18 mouse cellular contexts compared by ENCODE assay signal in the genomic region with DNA sequence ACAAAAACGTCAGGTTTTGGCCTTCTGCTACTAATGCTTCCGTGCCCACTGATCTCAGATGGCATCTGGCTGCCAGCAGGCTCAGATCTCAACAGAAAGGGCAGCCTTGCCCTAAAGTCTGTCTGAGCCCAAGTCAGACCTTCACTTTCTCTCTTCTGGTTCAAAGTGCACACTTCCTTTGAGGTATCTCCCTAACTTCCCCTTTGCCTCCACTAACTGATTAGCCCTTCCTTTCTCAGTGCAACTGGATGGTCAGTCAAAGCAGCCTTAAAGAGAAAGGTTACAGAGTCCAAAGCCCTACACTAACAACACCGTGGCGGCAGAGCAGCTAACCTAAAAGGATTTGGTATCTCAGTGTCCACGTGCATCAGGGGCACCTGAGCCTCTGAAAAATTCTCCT. TPM values are rescaled to one million over a fixed set of nuclear protein-coding genes. Genes with fewer than 3 reads are reported as not detected.
DNase-seq lines count a peak whose midpoint lies in the region; ATAC-seq and TF ChIP-seq lines count a peak whose summit lies in the region.
"Had no signal": no experiment of that assay in that cellular context is flagged by ENCODE, and none has a peak within 500 bp of the region (broad histone marks: within the 10 kb centered on the region; RNA-seq: fewer than 3 reads in every experiment).

No protein-coding gene starts in this region.

- H3K27me3 ChIP-seq in heart, embryonic 14.5 days (ENCODE audit: control insufficient read depth, insufficient read depth, low read length): no peaks in the 10 kb centered on the region
- H3K27me3 ChIP-seq in heart, adult 2 months (ENCODE audit: control insufficient read depth, insufficient read depth, low read length): no peaks in the 10 kb centered on the region
- no peaks in the 10 kb centered on the region for H3K27me3 ChIP-seq in MEL (ENCODE audit: control insufficient read depth in 1 of 2, insufficient read depth in 2 of 2, low read length in 2 of 2)
- H3K27me3 ChIP-seq in liver, embryonic 11.5 days (replicated peaks; ENCODE audit: control insufficient read depth, insufficient read depth, low read length): no peaks in the 10 kb centered on the region
- peaks cover under 1% of the 10 kb centered on the region; the same call in 1 of the 2 replicates for H3K27me3 ChIP-seq in embryonic facial prominence, embryonic 10.5 days (replicated peaks; ENCODE audit: low read depth, poor library complexity, severe bottlenecking)
- H3K27me3 ChIP-seq: forebrain, embryonic 13.5 days; limb, embryonic 15.5 days; midbrain, embryonic 12.5 days had no signal

- no peak for ATAC-seq in heart, embryonic 14.5 days (ENCODE audit: insufficient number of reproducible peaks, insufficient read depth, low FRiP score, low read depth)
- ATAC-seq in liver, embryonic 11.5 days (replicated peaks; ENCODE audit: low FRiP score): no peak
- ATAC-seq in megakaryocyte progenitor cell, adult 5-6 weeks (replicated peaks; ENCODE audit: poor library complexity): peak; percentile 23
- no peak for ATAC-seq in frontal cortex, adult (ENCODE audit: low TSS enrichment)
- ATAC-seq: forebrain, embryonic 13.5 days; lung, postnatal 0 days had no signal

- H3K4me3 ChIP-seq in heart, embryonic 14.5 days (ENCODE audit: control insufficient read depth in 1 of 2, insufficient read depth in 1 of 2, low read depth in 1 of 2, low read length in 2 of 2): no peak overlapping the region
- H3K4me3 ChIP-seq in heart, adult 2 months: no peak overlapping the region
- H3K4me3 ChIP-seq in MEL (ENCODE audit: control insufficient read depth in 1 of 2, insufficient read depth in 1 of 2, low read depth in 2 of 2, low read length in 2 of 2): peak overlapping the region in 1 of 2 experiments; percentile 15; a peak in 2 of 4 replicates
- no peak overlapping the region for H3K4me3 ChIP-seq in liver, embryonic 11.5 days (ENCODE audit: low read depth, low read length)
- H3K4me3 ChIP-seq in embryonic facial prominence, embryonic 10.5 days: no peak overlapping the region
- H3K4me3 ChIP-seq: forebrain, embryonic 13.5 days; hindbrain, embryonic 12.5 days; limb, embryonic 15.5 days; midbrain, embryonic 12.5 days had no signal

- no peak for TF ChIP-seq RAD21 in MEL (IDR thresholded peaks at IDR 0.05; ENCODE audit: low read depth, low read length)

- no peaks in the 10 kb centered on the region for H3K36me3 ChIP-seq in heart, embryonic 14.5 days (ENCODE audit: control insufficient read depth, insufficient read depth, low read length)
- no peaks in the 10 kb centered on the region for H3K36me3 ChIP-seq in heart, adult 2 months (ENCODE audit: control insufficient read depth, insufficient read depth, low read length)
- H3K36me3 ChIP-seq in MEL (ENCODE audit: control insufficient read depth in 1 of 2, insufficient read depth in 2 of 2, low read length in 2 of 2): peaks cover 0 to 25% of the 10 kb centered on the region in 2 experiments; a peak in 3 of 4 replicates
- H3K36me3 ChIP-seq in liver, embryonic 11.5 days (ENCODE audit: control insufficient read depth, insufficient read depth, low read length): no peaks in the 10 kb centered on the region
- H3K36me3 ChIP-seq in embryonic facial prominence, embryonic 10.5 days (replicated peaks): no peaks in the 10 kb centered on the region
- H3K36me3 ChIP-seq: hindbrain, embryonic 12.5 days; limb, embryonic 15.5 days; midbrain, embryonic 12.5 days had no signal

- DNase-seq in heart, adult 2 months: no peak
- peak; percentile 73 for DNase-seq in MEL (ENCODE audit: low read depth, low spot score)
- DNase-seq in liver, embryonic 11.5 days (ENCODE audit: low spot score): no peak
- no peak for DNase-seq in right cerebral cortex, adult 2 months (ENCODE audit: low spot score in 2 of 2)
- DNase-seq in embryonic facial prominence, embryonic 10.5 days (ENCODE audit: low spot score): no peak
- DNase-seq: adrenal gland, postnatal 25 days; B cell, adult 2 months; cerebellum, postnatal 10 days; right cerebral cortex, postnatal 25 days had no signal

- intact Hi-C loops in heart, adult 2 months (cut with DNase I): no loop called here

- H3K9ac ChIP-seq in heart, embryonic 14.5 days (ENCODE audit: low read length): no peak overlapping the region
- H3K9ac ChIP-seq in heart, adult 2 months (ENCODE audit: low read depth, low read length): no peak overlapping the region
- H3K9ac ChIP-seq in MEL (ENCODE audit: control insufficient read depth, low read depth, low read length, poor library complexity, severe bottlenecking): peak overlapping the region; percentile 46
- 0 out of 2 replicates have a peak overlapping the region, but pooled peaks have one; percentile 7 for H3K9ac ChIP-seq in liver, embryonic 11.5 days (ENCODE audit: low read depth, low read length)
- H3K9ac ChIP-seq: forebrain, embryonic 13.5 days; hindbrain, embryonic 12.5 days; limb, embryonic 15.5 days; midbrain, embryonic 12.5 days had no signal

- H3K4me2 ChIP-seq in heart, embryonic 14.5 days (ENCODE audit: low read length): no peak overlapping the region
- peak overlapping the region; percentile 11 for H3K4me2 ChIP-seq in liver, embryonic 11.5 days
- H3K4me2 ChIP-seq: forebrain, embryonic 13.5 days; hindbrain, embryonic 12.5 days; limb, embryonic 15.5 days; midbrain, embryonic 12.5 days had no signal

- TF ChIP-seq EP300 in heart, adult 2 months (IDR thresholded peaks at IDR 0.05; ENCODE audit: insufficient read depth, low read depth, low read length): no peak
- TF ChIP-seq EP300 in MEL (IDR thresholded peaks at IDR 0.05; ENCODE audit: low read depth in 1 of 2, low read length in 2 of 2): peak; percentile 9 to 54; a peak in 2 of 4 replicates

- peaks cover 6% of the 10 kb centered on the region in 2 experiments; a peak in 2 of 4 replicates for H3K4me1 ChIP-seq in heart, embryonic 14.5 days (ENCODE audit: control insufficient read depth in 2 of 2, insufficient read depth in 2 of 2, low read length in 2 of 2)
- no peaks in the 10 kb centered on the region for H3K4me1 ChIP-seq in heart, adult 2 months (ENCODE audit: control insufficient read depth, insufficient read depth, low read length)
- peaks cover 20 to 34% of the 10 kb centered on the region in 2 experiments for H3K4me1 ChIP-seq in MEL (ENCODE audit: control insufficient read depth in 1 of 2, insufficient read depth in 2 of 2, low read length in 2 of 2)
- H3K4me1 ChIP-seq in liver, embryonic 11.5 days (replicated peaks; ENCODE audit: control insufficient read depth, insufficient read depth, low read length): peaks cover 10% of the 10 kb centered on the region
- no peaks in the 10 kb centered on the region for H3K4me1 ChIP-seq in embryonic facial prominence, embryonic 10.5 days
- H3K4me1 ChIP-seq: forebrain, embryonic 13.5 days; hindbrain, embryonic 12.5 days; limb, embryonic 15.5 days; midbrain, embryonic 12.5 days had no signal

- peak overlapping the region; percentile 37 to 45; a peak in 1 of 4 replicates for H3K27ac ChIP-seq in heart, embryonic 14.5 days (replicated peaks in 1 of 2; ENCODE audit: control insufficient read depth in 1 of 2, insufficient read depth in 1 of 2, low read depth in 2 of 2, low read length in 2 of 2)
- no peak overlapping the region for H3K27ac ChIP-seq in heart, adult 2 months
- peak overlapping the region; percentile 73 for H3K27ac ChIP-seq in MEL (ENCODE audit: control insufficient read depth, low read depth, low read length)
- H3K27ac ChIP-seq in liver, embryonic 11.5 days (ENCODE audit: low read depth, low read length): no peak overlapping the region
- no peak overlapping the region for H3K27ac ChIP-seq in embryonic facial prominence, embryonic 10.5 days (replicated peaks)
- H3K27ac ChIP-seq: forebrain, embryonic 13.5 days; hindbrain, embryonic 12.5 days; kidney, postnatal 0 days; limb, embryonic 15.5 days; midbrain, embryonic 12.5 days had no signal

- no peaks in the 10 kb centered on the region for H3K79me2 ChIP-seq in heart, adult 2 months (replicated peaks; ENCODE audit: control insufficient read depth, insufficient read depth, low read length)
- no peaks in the 10 kb centered on the region for H3K79me2 ChIP-seq in MEL (ENCODE audit: control insufficient read depth, insufficient read depth, low read length, poor library complexity)

- 56% methylated on average over 5 of the region's 5 CpGs for WGBS in heart, embryonic 14.5 days
- 47% methylated on average over 5 of the region's 5 CpGs for WGBS in heart, adult 2 months
- WGBS in liver, embryonic 11.5 days: 39% methylated on average over 5 of the region's 5 CpGs
- 80% methylated on average over 5 of the region's 5 CpGs for whole genome bisulfite sequencing in embryonic facial prominence, embryonic 10.5 days

- TF ChIP-seq POLR2A in heart, adult 2 months (IDR thresholded peaks at IDR 0.05; ENCODE audit: insufficient read depth, low read depth, low read length): no peak
- peak in 1 of 2 experiments; percentile 28; a peak in 1 of 4 replicates for TF ChIP-seq POLR2A in MEL (IDR thresholded peaks at IDR 0.05; ENCODE audit: control insufficient read depth in 1 of 2, insufficient read depth in 1 of 2, low read depth in 1 of 2, low read length in 2 of 2, poor library complexity in 1 of 2)

- TF ChIP-seq CTCF in heart, adult 2 months (IDR thresholded peaks at IDR 0.05): no peak
- TF ChIP-seq CTCF in MEL (IDR thresholded peaks at IDR 0.05 in 2 of 3, conservative IDR thresholded peaks at IDR 0.05 in 1 of 3; ENCODE audit: control insufficient read depth in 1 of 3, insufficient read depth in 1 of 3, low read depth in 2 of 3, low read length in 3 of 3, poor library complexity in 1 of 3, severe bottlenecking in 1 of 3): no peak

- H3K9me3 ChIP-seq in heart, embryonic 14.5 days (ENCODE audit: control insufficient read depth, low read length): no peaks in the 10 kb centered on the region
- no peaks in the 10 kb centered on the region for H3K9me3 ChIP-seq in MEL (replicated peaks; ENCODE audit: insufficient read depth, low read length)
- no peaks in the 10 kb centered on the region for H3K9me3 ChIP-seq in liver, embryonic 11.5 days (ENCODE audit: control insufficient read depth, low read length)
- H3K9me3 ChIP-seq in embryonic facial prominence, embryonic 10.5 days: no peaks in the 10 kb centered on the region
- H3K9me3 ChIP-seq: forebrain, embryonic 13.5 days; hindbrain, embryonic 12.5 days; limb, embryonic 15.5 days; midbrain, embryonic 12.5 days had no signal

RNA-seq across cellular contexts. Expression of a gene that starts 9.5 kb away (rescaled TPM):
- polyA plus RNA-seq in heart, embryonic 14.5 days (2014; fragmentation: Nextera tagmentation; extraction: Ambion mirVana): 9.2 and 11.6 TPM in 2 replicates
- 10 to 100 TPM in 1 of 2 experiments, 1 to 10 TPM in 1; 9.0 to 12.1 TPM for total RNA-seq in heart, adult 2 months (2021)
- 13.1 and 14.3 TPM in 2 replicates for polyA plus RNA-seq in heart, adult 2 months (2012; rRNA removed)
- total RNA-seq in MEL (2012; rRNA removed): 7.2 and 9.9 TPM in 2 replicates
- 10 to 100 TPM in 1 of 2 experiments, not detected in 1; 13.8 TPM for polyA plus RNA-seq in MEL (2012; ENCODE audit: insufficient read depth in 1 of 2, insufficient read length in 2 of 2, low read depth in 1 of 2, low replicate concordance in 2 of 2, missing spikeins in 1 of 2)
- polyA plus RNA-seq in liver, embryonic 11.5 days (2014; fragmentation: Nextera tagmentation; extraction: Ambion mirVana): 17.5 and 20.3 TPM in 2 replicates
- total RNA-seq in megakaryocyte progenitor cell, adult 5-6 weeks (2015): 48.2 and 49.0 TPM in 2 replicates
- 40.9 and 45.9 TPM in 2 replicates for total RNA-seq in megakaryocyte progenitor cell, adult 5-6 weeks (2017)
- 15.4 and 17.0 TPM in 2 replicates for polyA plus RNA-seq in embryonic facial prominence, embryonic 10.5 days (2016; fragmentation: Nextera tagmentation; extraction: Ambion mirVana)

RNA-seq across cellular contexts. Expression of a gene that starts 59.6 kb away (rescaled TPM):
- polyA plus RNA-seq in heart, embryonic 14.5 days (2014; fragmentation: Nextera tagmentation; extraction: Ambion mirVana): 78.7 and 89.0 TPM in 2 replicates
- 10 to 100 TPM; 53.2 to 67.5 TPM for total RNA-seq in heart, adult 2 months (2021)
- polyA plus RNA-seq in heart, adult 2 months (2012; rRNA removed): 32.3 and 39.3 TPM in 2 replicates
- total RNA-seq in MEL (2012; rRNA removed): 216 and 223 TPM in 2 replicates
- 100 to 1,000 TPM in 1 of 2 experiments, not detected in 1; 318 TPM for polyA plus RNA-seq in MEL (2012; ENCODE audit: insufficient read depth in 1 of 2, insufficient read length in 2 of 2, low read depth in 1 of 2, low replicate concordance in 2 of 2, missing spikeins in 1 of 2)
- polyA plus RNA-seq in liver, embryonic 11.5 days (2014; fragmentation: Nextera tagmentation; extraction: Ambion mirVana): 176 and 179 TPM in 2 replicates
- total RNA-seq in megakaryocyte progenitor cell, adult 5-6 weeks (2015): 137 and 153 TPM in 2 replicates
- total RNA-seq in megakaryocyte progenitor cell, adult 5-6 weeks (2017): 129 and 175 TPM in 2 replicates
- 201 TPM in 2 replicates for polyA plus RNA-seq in embryonic facial prominence, embryonic 10.5 days (2016; fragmentation: Nextera tagmentation; extraction: Ambion mirVana)

Comparison
In these comparisons a context has a peak if more than half of its experiments do, and no peak if none do; other contexts are left out.
1. H3K27ac ChIP-seq: peak in heart, embryonic 14.5 days (2 of 2) and MEL (single experiment); none in heart, adult 2 months (single experiment), liver, embryonic 11.5 days (single experiment) and embryonic facial prominence, embryonic 10.5 days (single experiment).
2. H3K9ac ChIP-seq: peak in MEL (single experiment) and liver, embryonic 11.5 days (single experiment); none in heart, embryonic 14.5 days (single experiment) and heart, adult 2 months (single experiment).